ENCODE assay signal across 12 mouse cellular contexts in genomic region chr9:77912246-77912645, GRCm38 (mm10). TPM values are rescaled to one million over a fixed set of nuclear protein-coding genes. Genes with fewer than 3 reads are reported as not detected.
A peak's percentile ranks its signal among the peaks of the same experiment; 100 is the strongest.
DNase-seq lines count a peak whose midpoint lies in the region; ATAC-seq and TF ChIP-seq lines count a peak whose summit lies in the region.
"Had no signal": no experiment of that assay in that cellular context is flagged by ENCODE, and none has a peak within 500 bp of the region (broad histone marks: within the 10 kb centered on the region; RNA-seq: fewer than 3 reads in every experiment).

No protein-coding gene starts in this region.

- ATAC-seq in heart, embryonic 15.5 days (replicated peaks; ENCODE audit: insufficient number of reproducible peaks, insufficient read depth, low FRiP score, low read depth): no peak
- no peak for ATAC-seq in intestine, postnatal 0 days
- no peak for ATAC-seq in stomach, embryonic 15.5 days (ENCODE audit: insufficient read depth, low FRiP score, low read depth)
- ATAC-seq in forebrain, embryonic 14.5 days: no peak

- intact Hi-C loops in heart, postnatal 25 days (cut with DNase I): loop anchor here (5.0 kb wide), 1 partner anchor 105 kb away; no protein-coding TSS in a partner anchor

- WGBS in heart, embryonic 15.5 days: 56% methylated on average over 6 of the region's 6 CpGs
- 71% methylated on average over 6 of the region's 6 CpGs for WGBS in spleen, adult 2 months
- 39% methylated on average over 6 of the region's 6 CpGs for WGBS in intestine, postnatal 0 days
- WGBS in stomach, embryonic 15.5 days: 54% methylated on average over 6 of the region's 6 CpGs
- WGBS in forebrain, embryonic 14.5 days: 84% methylated on average over 6 of the region's 6 CpGs

- no peak for DNase-seq in heart, postnatal 25 days (ENCODE audit: low spot score)
- DNase-seq in spleen, adult 2 months (ENCODE audit: low read depth in 1 of 2, low spot score in 2 of 2): no peak
- DNase-seq in spleen, postnatal 10 days (ENCODE audit: low spot score in 2 of 2): no peak
- no peak for DNase-seq in layer of hippocampus, adult 8-10 months (ENCODE audit: low spot score in 2 of 2)
- no peak for DNase-seq in forebrain, embryonic 14.5 days (ENCODE audit: low spot score)
- DNase-seq: kidney, adult 11 months; layer of hippocampus, postnatal 36 days; thymus, adult 18-20 months had no signal

- no peaks in the 10 kb centered on the region for H3K36me3 ChIP-seq in heart, embryonic 15.5 days
- no peaks in the 10 kb centered on the region for H3K36me3 ChIP-seq in spleen, adult 2 months (ENCODE audit: control insufficient read depth, insufficient read depth, low read length)
- H3K36me3 ChIP-seq in intestine, postnatal 0 days (ENCODE audit: control insufficient read depth, insufficient read depth): no peaks in the 10 kb centered on the region
- no peaks in the 10 kb centered on the region for H3K36me3 ChIP-seq in stomach, embryonic 15.5 days
- no peaks in the 10 kb centered on the region for H3K36me3 ChIP-seq in forebrain, embryonic 14.5 days (ENCODE audit: control insufficient read depth, insufficient read depth, low read length)
- H3K36me3 ChIP-seq: neural tube, embryonic 13.5 days had no signal

- H3K27ac ChIP-seq in heart, embryonic 15.5 days: peak overlapping the region; percentile 96; the same call in 1 of the 2 replicates
- peak overlapping the region; percentile 66 for H3K27ac ChIP-seq in spleen, adult 2 months (ENCODE audit: insufficient read depth, low read length)
- no peak overlapping the region; the same call in 1 of the 2 replicates for H3K27ac ChIP-seq in intestine, postnatal 0 days (ENCODE audit: low read depth, low read length)
- no peak overlapping the region for H3K27ac ChIP-seq in stomach, embryonic 15.5 days
- H3K27ac ChIP-seq in forebrain, embryonic 14.5 days (ENCODE audit: low read depth, low read length): no peak overlapping the region
- H3K27ac ChIP-seq: neural tube, embryonic 13.5 days had no signal

- TF ChIP-seq POLR2A in spleen, adult 2 months (IDR thresholded peaks at IDR 0.05; ENCODE audit: low read depth, low read length): no peak

- no peaks in the 10 kb centered on the region for H3K9me3 ChIP-seq in heart, embryonic 15.5 days (replicated peaks)
- H3K9me3 ChIP-seq in intestine, postnatal 0 days (ENCODE audit: control insufficient read depth): no peaks in the 10 kb centered on the region
- no peaks in the 10 kb centered on the region for H3K9me3 ChIP-seq in stomach, embryonic 15.5 days
- H3K9me3 ChIP-seq in forebrain, embryonic 14.5 days (replicated peaks; ENCODE audit: control insufficient read depth, low read length): no peaks in the 10 kb centered on the region
- H3K9me3 ChIP-seq: neural tube, embryonic 13.5 days had no signal

- H3K4me1 ChIP-seq in heart, embryonic 15.5 days (replicated peaks): peaks cover 20% of the 10 kb centered on the region
- peaks cover 6% of the 10 kb centered on the region; the same call in 1 of the 2 replicates for H3K4me1 ChIP-seq in spleen, adult 2 months (ENCODE audit: control insufficient read depth, insufficient read depth, insufficient read length)
- H3K4me1 ChIP-seq in intestine, postnatal 0 days (replicated peaks; ENCODE audit: control insufficient read depth, insufficient read depth, low read length): peaks cover 14% of the 10 kb centered on the region
- peaks cover 7% of the 10 kb centered on the region; the same call in 1 of the 2 replicates for H3K4me1 ChIP-seq in stomach, embryonic 15.5 days
- peaks cover 5% of the 10 kb centered on the region for H3K4me1 ChIP-seq in forebrain, embryonic 14.5 days (ENCODE audit: control insufficient read depth, insufficient read depth, low read length)

- no peak overlapping the region for H3K9ac ChIP-seq in heart, embryonic 15.5 days
- H3K9ac ChIP-seq in intestine, postnatal 0 days (ENCODE audit: low read depth, low read length): no peak overlapping the region
- H3K9ac ChIP-seq in stomach, embryonic 15.5 days: no peak overlapping the region
- H3K9ac ChIP-seq in forebrain, embryonic 14.5 days (ENCODE audit: low read length): no peak overlapping the region
- H3K9ac ChIP-seq: neural tube, embryonic 13.5 days had no signal

- peak overlapping the region; percentile 78 for H3K4me2 ChIP-seq in heart, embryonic 15.5 days
- H3K4me2 ChIP-seq in intestine, postnatal 0 days (replicated peaks; ENCODE audit: low read depth): peak overlapping the region; percentile 71; the same call in 1 of the 2 replicates
- H3K4me2 ChIP-seq in stomach, embryonic 15.5 days: peak overlapping the region; percentile 64; the same call in 1 of the 2 replicates
- no peak overlapping the region for H3K4me2 ChIP-seq in forebrain, embryonic 14.5 days (ENCODE audit: low read length)

- no peaks in the 10 kb centered on the region for H3K27me3 ChIP-seq in heart, embryonic 15.5 days
- no peaks in the 10 kb centered on the region for H3K27me3 ChIP-seq in spleen, adult 2 months (ENCODE audit: control insufficient read depth, insufficient read depth, low read length)
- H3K27me3 ChIP-seq in intestine, postnatal 0 days (replicated peaks; ENCODE audit: control insufficient read depth, insufficient read depth, low read length): no peaks in the 10 kb centered on the region
- H3K27me3 ChIP-seq in stomach, embryonic 15.5 days (replicated peaks): no peaks in the 10 kb centered on the region
- H3K27me3 ChIP-seq in forebrain, embryonic 14.5 days (replicated peaks; ENCODE audit: control insufficient read depth, insufficient read depth, low read length): no peaks in the 10 kb centered on the region
- H3K27me3 ChIP-seq: neural tube, embryonic 13.5 days had no signal

- no peak for TF ChIP-seq CTCF in spleen, adult 2 months (IDR thresholded peaks at IDR 0.05; ENCODE audit: extremely low read depth, insufficient read depth, insufficient read length, insufficient replicate concordance)
- no peak for TF ChIP-seq CTCF in intestine, postnatal 0 days (IDR thresholded peaks at IDR 0.05; ENCODE audit: low read depth)

- 0 out of 2 replicates have a peak overlapping the region, but pooled peaks have one; percentile 80 for H3K4me3 ChIP-seq in heart, embryonic 15.5 days
- H3K4me3 ChIP-seq in spleen, adult 2 months (ENCODE audit: extremely low read depth, insufficient read depth, insufficient read length): no peak overlapping the region
- H3K4me3 ChIP-seq in intestine, postnatal 0 days (ENCODE audit: low read depth, low read length): no peak overlapping the region
- H3K4me3 ChIP-seq in stomach, embryonic 15.5 days (replicated peaks): no peak overlapping the region
- no peak overlapping the region for H3K4me3 ChIP-seq in forebrain, embryonic 14.5 days (ENCODE audit: low read depth, low read length)

RNA-seq across cellular contexts. Expression of gene Elovl5, which starts 4.9 kb away (rescaled TPM):
- polyA plus RNA-seq in heart, embryonic 15.5 days (2015; fragmentation: Nextera tagmentation; extraction: Ambion mirVana): 50.0 and 60.2 TPM in 2 replicates
- total RNA-seq in heart, postnatal 25 days (2021): 10 to 100 TPM; 31.4 to 37.8 TPM
- polyA plus RNA-seq in spleen, adult 2 months (2012; rRNA removed): 29.8 and 32.4 TPM in 2 replicates
- 32.5 and 35.0 TPM in 2 replicates for polyA plus RNA-seq in intestine, postnatal 0 days (2015; fragmentation: Nextera tagmentation; extraction: Ambion mirVana)
- polyA plus RNA-seq in stomach, embryonic 15.5 days (2015; fragmentation: Nextera tagmentation; extraction: Ambion mirVana): 63.8 and 67.6 TPM in 2 replicates
- total RNA-seq in layer of hippocampus, adult 8-10 months (2022): 10 to 100 TPM; 66.5 to 83.2 (median 75.9) TPM
- polyA plus RNA-seq in forebrain, embryonic 14.5 days (2014; fragmentation: Nextera tagmentation; extraction: Ambion mirVana): 65.4 and 66.9 TPM in 2 replicates

Comparison
In these comparisons a context has a peak if more than half of its experiments do, and no peak if none do; other contexts are left out.
1. H3K27ac ChIP-seq: peak in heart, embryonic 15.5 days (single experiment) and spleen, adult 2 months (single experiment); none in intestine, postnatal 0 days (single experiment), stomach, embryonic 15.5 days (single experiment) and forebrain, embryonic 14.5 days (single experiment).